Comparison of ENCODE assay signal across 8 mouse cellular contexts in genomic region chr1:136007211-136008158, GRCm38 (mm10). TPM values are rescaled to one million over a fixed set of nuclear protein-coding genes. Genes with fewer than 3 reads are reported as not detected.
DNase-seq lines count a peak whose midpoint lies in the region; ATAC-seq lines count a peak whose summit lies in the region.

Tmem9 (plus strand) TSS chr1:136008150.

- DNase-seq in T-cell, adult 2 months (ENCODE audit: low spot score) = peak; percentile 22
- DNase-seq in gastrocnemius, adult 18-20 months (ENCODE audit: low spot score) = peak; percentile 92
- DNase-seq in layer of hippocampus, postnatal 36 days = peak; percentile 42 to 44
- DNase-seq in right cerebral cortex, adult 2 months (ENCODE audit: low spot score in 2 of 2) = peak; percentile 67 to 68
- peak; percentile 93 for DNase-seq in yolk sac, embryonic 10.5 days (ENCODE audit: low spot score)

- peak within 1 kb of the TSS; percentile 62 for H3K4me2 ChIP-seq in hindbrain, embryonic 15.5 days

- ATAC-seq in common myeloid progenitor, adult 5-6 weeks (replicated peaks; ENCODE audit: low read depth, poor library complexity, severe bottlenecking) = peak; percentile 97
- ATAC-seq in hindbrain, embryonic 15.5 days (ENCODE audit: low FRiP score, low read depth) = peak; percentile 90

- H3K79me2 ChIP-seq in macrophage (ENCODE audit: inconsistent target) = no peaks in the 10 kb centered on the region

- peak within 1 kb of the TSS; percentile 36 for H3K4me3 ChIP-seq in hindbrain, embryonic 15.5 days
- peak within 1 kb of the TSS; percentile 48 for H3K4me3 ChIP-seq in macrophage (ENCODE audit: inconsistent target)

- H3K27me3 ChIP-seq in hindbrain, embryonic 15.5 days = peaks cover 12% of the 10 kb centered on the region; the same call in 1 of the 2 replicates

- H3K9me3 ChIP-seq in hindbrain, embryonic 15.5 days = no peaks in the 10 kb centered on the region

- H3K9ac ChIP-seq in hindbrain, embryonic 15.5 days = 0 out of 2 replicates have a peak within 1 kb of the TSS, but pooled peaks have one; percentile 6

- H3K4me1 ChIP-seq in hindbrain, embryonic 15.5 days (replicated peaks) = peaks cover 13% of the 10 kb centered on the region; the same call in 1 of the 2 replicates

- no peak within 1 kb of the TSS for H3K27ac ChIP-seq in hindbrain, embryonic 15.5 days (replicated peaks)
- H3K27ac ChIP-seq in macrophage = no peak within 1 kb of the TSS

- WGBS in hindbrain, embryonic 15.5 days = 3% methylated on average over 37 of the region's 37 CpGs
- 7% methylated on average over 37 of the region's 37 CpGs for WGBS in macrophage (ENCODE audit: missing documents)

- H3K36me3 ChIP-seq in hindbrain, embryonic 15.5 days = no peaks in the 10 kb centered on the region
- H3K36me3 ChIP-seq in macrophage (ENCODE audit: inconsistent target) = no peaks in the 10 kb centered on the region

RNA-seq across cellular contexts. Expression of gene Tmem9, which starts in this region (rescaled TPM):
- total RNA-seq in common myeloid progenitor, adult 5-6 weeks (2017) = 20.9 and 22.0 TPM in 2 replicates
- 1 to 10 TPM; 5.9 to 7.0 TPM for total RNA-seq in gastrocnemius, adult 18-20 months (2021)
- 178 and 179 TPM in 2 replicates for polyA plus RNA-seq in hindbrain, embryonic 15.5 days (2015; fragmentation: Nextera tagmentation; extraction: Ambion mirVana)
- total RNA-seq in layer of hippocampus, postnatal 36 days (2021) = 10 to 100 TPM; 67.7 to 74.3 TPM
- total RNA-seq in macrophage (2018; cell fraction: chromatin; rRNA removed) = 1 to 10 TPM in 16 of 26 experiments, under 1 TPM in 8, not detected in 2; 0.37 to 9.9 (median 1.5) TPM
- 10 to 100 TPM in 10 of 26 experiments, 1 to 10 TPM in 16; 5.0 to 13.5 (median 8.2) TPM for total RNA-seq in macrophage (2018; cell fraction: cytosol; rRNA removed)
- 1 to 10 TPM; 1.7 to 8.4 (median 3.9) TPM for total RNA-seq in macrophage (2018; cell fraction: nucleus; rRNA removed)
- polyA plus RNA-seq in macrophage (2018) = 10.4 to 13.9 TPM (median 11.0 TPM) in 3 replicates

Comparison
In these comparisons a context has a peak if more than half of its experiments do, and no peak if none do; other contexts are left out.
1. RNA of gene Tmem9 (polyA plus RNA-seq): 178 to 179 TPM in hindbrain, embryonic 15.5 days; 10.4 to 13.9 TPM in macrophage; every median in the first group is over 10 times any median in the second.
2. DNase-seq: peak in every context shown above with its lines; median percentile 93 in yolk sac, embryonic 10.5 days; 92 in gastrocnemius, adult 18-20 months; 68 in right cerebral cortex, adult 2 months; 43 in layer of hippocampus, postnatal 36 days; 22 in T-cell, adult 2 months.